Mouse (Mus musculus): Measurements from ENCODE around the gene Tcl1b3.
"Not testable (repeated sequence)": the region's sequence is repeated elsewhere in the genome, so short reads cannot be mapped to it uniquely, and the experiment has no call there.

The Tcl1b3 gene

GRCm38 (mm10) chr12:105190743-105191142 lies at the start of gene Tcl1b3:
Gene Tcl1b3, plus strand, starts transcription at chr12:105191043.
- DNase-seq (ENCODE audit: low spot score in 2 of 2), result not testable (repeated sequence)

- DNase-seq (ENCODE audit: low spot score in 2 of 2), result no peak
Observed at GRCm38 (mm10) chr12:105143096-105143495, 47.7 kb upstream of the Tcl1b3 start.

GRCm38 (mm10) chr12:105144928-105145327 lies 45.9 kb upstream of the Tcl1b3 start:
- not testable (repeated sequence) for DNase-seq (ENCODE audit: low spot score in 2 of 2)

- DNase-seq (ENCODE audit: low spot score in 2 of 2), result no peak
Observed at GRCm38 (mm10) chr12:105145714-105146113, 45.1 kb upstream of the Tcl1b3 start, which contains the start of gene Tcl1b2. Gene Tcl1b2, plus strand, starts transcription at chr12:105146014.

- DNase-seq (ENCODE audit: low spot score in 2 of 2), result not testable (repeated sequence)
Observed at GRCm38 (mm10) chr12:105155286-105155685, 35.6 kb upstream of the Tcl1b3 start.

- no peak for DNase-seq (ENCODE audit: low spot score in 2 of 2)
Observed at GRCm38 (mm10) chr12:105158842-105159241, 32.0 kb upstream of the Tcl1b3 start.

- no peak for DNase-seq (ENCODE audit: low spot score in 2 of 2)
Observed at GRCm38 (mm10) chr12:105159390-105159789, 31.5 kb upstream of the Tcl1b3 start, which contains the start of gene Tcl1b1. Gene Tcl1b1, plus strand, starts transcription at chr12:105159690.

- no peak for DNase-seq (ENCODE audit: low spot score in 2 of 2)
Observed at GRCm38 (mm10) chr12:105166734-105167133, 24.1 kb upstream of the Tcl1b3 start.

- DNase-seq (ENCODE audit: low spot score in 2 of 2), result no peak
Observed at GRCm38 (mm10) chr12:105173366-105173765, 17.5 kb upstream of the Tcl1b3 start.

- peak; percentile 22 to 60 for DNase-seq (ENCODE audit: low spot score in 2 of 2)
Observed at GRCm38 (mm10) chr12:105174318-105174717, 16.5 kb upstream of the Tcl1b3 start.

- not testable (repeated sequence) for DNase-seq (ENCODE audit: low spot score in 2 of 2)
Observed at GRCm38 (mm10) chr12:105176044-105176443, 14.8 kb upstream of the Tcl1b3 start, which contains the start of gene Tcl1b5. Gene Tcl1b5, plus strand, starts transcription at chr12:105176344.

- not testable (repeated sequence) for DNase-seq (ENCODE audit: low spot score in 2 of 2)
Observed at GRCm38 (mm10) chr12:105181040-105181644, 9.7 kb upstream of the Tcl1b3 start.

- not testable (repeated sequence) for DNase-seq (ENCODE audit: low spot score in 2 of 2)
Observed at GRCm38 (mm10) chr12:105188980-105189379, 1.9 kb upstream of the Tcl1b3 start.

- not testable (repeated sequence) for DNase-seq (ENCODE audit: low spot score in 2 of 2)
Observed at GRCm38 (mm10) chr12:105199684-105200497, 9.0 kb downstream of the Tcl1b3 start.

GRCm38 (mm10) chr12:105201657-105202056 lies 10.8 kb downstream of the Tcl1b3 start, which contains the start of gene Tcl1b4:
Gene Tcl1b4, plus strand, starts transcription at chr12:105201957.
- DNase-seq (ENCODE audit: low spot score in 2 of 2), result not testable (repeated sequence)

- no peak for DNase-seq (ENCODE audit: low spot score in 2 of 2)
Observed at GRCm38 (mm10) chr12:105207071-105207470, 16.2 kb downstream of the Tcl1b3 start.

GRCm38 (mm10) chr12:105208441-105208840 lies 17.6 kb downstream of the Tcl1b3 start:
- no peak for DNase-seq (ENCODE audit: low spot score in 2 of 2)

- no peak for DNase-seq (ENCODE audit: low spot score in 2 of 2)
Observed at GRCm38 (mm10) chr12:105209231-105209630, 18.4 kb downstream of the Tcl1b3 start.

- DNase-seq (ENCODE audit: low spot score in 2 of 2), result no peak
Observed at GRCm38 (mm10) chr12:105217101-105217760, 26.4 kb downstream of the Tcl1b3 start.

GRCm38 (mm10) chr12:105222601-105223319 lies 31.9 kb downstream of the Tcl1b3 start, which contains the start of gene Tcl1:
Gene Tcl1, minus strand, starts transcription at chr12:105222793.
- DNase-seq (ENCODE audit: low spot score in 2 of 2), result no peak

GRCm38 (mm10) chr12:105224621-105225320 lies 33.9 kb downstream of the Tcl1b3 start:
- no peak for DNase-seq (ENCODE audit: low spot score in 2 of 2)
